Comparison of ENCODE assay signal across 14 mouse cellular contexts in the genomic region with DNA sequence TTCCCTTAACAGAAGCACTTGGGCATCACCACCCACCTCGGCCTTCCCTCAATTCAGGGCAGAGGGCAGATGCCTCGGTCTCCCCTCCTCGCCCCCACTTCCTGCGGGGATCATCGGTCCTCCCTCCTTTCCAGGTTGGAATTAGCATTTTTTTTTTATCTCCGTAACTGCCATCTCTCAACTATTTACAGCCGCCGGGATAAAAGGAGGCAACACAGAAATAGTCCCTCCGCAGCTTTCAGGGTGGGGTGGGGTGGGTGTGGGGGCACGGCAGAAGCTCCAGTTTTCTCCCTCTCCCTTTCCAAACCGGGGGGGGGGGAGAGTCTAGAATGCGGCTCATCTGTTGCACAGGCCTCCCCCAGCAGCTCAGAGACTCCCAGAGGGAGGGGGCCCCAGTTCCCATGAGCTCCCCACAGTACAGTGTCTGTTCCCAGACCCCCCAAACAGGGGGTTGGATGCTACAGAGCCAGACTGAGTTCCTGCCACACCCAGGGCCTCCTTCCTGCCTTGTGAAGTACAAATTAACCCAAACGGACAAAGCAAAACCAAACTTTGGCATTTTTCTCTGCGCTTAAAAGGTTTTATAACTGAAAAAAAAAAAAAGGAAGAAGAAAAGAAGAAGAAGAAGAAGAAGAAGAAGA. TPM values are rescaled to one million over a fixed set of nuclear protein-coding genes. Genes with fewer than 3 reads are reported as not detected.
A peak's percentile ranks its signal among the peaks of the same experiment; 100 is the strongest.
DNase-seq lines count a peak whose midpoint lies in the region; ATAC-seq and TF ChIP-seq lines count a peak whose summit lies in the region.
"Had no signal": no experiment of that assay in that cellular context is flagged by ENCODE, and none has a peak within 500 bp of the region (broad histone marks: within the 10 kb centered on the region; RNA-seq: fewer than 3 reads in every experiment).

No protein-coding gene starts in this region.

- H3K27me3 ChIP-seq in heart, embryonic 12.5 days (replicated peaks), result no peaks in the 10 kb centered on the region
- H3K27me3 ChIP-seq in intestine, postnatal 0 days (replicated peaks; ENCODE audit: control insufficient read depth, insufficient read depth, low read length), result no peaks in the 10 kb centered on the region
- H3K27me3 ChIP-seq in small intestine, adult 2 months (ENCODE audit: control insufficient read depth, insufficient read depth, low read length), result peaks cover 7% of the 10 kb centered on the region
- H3K27me3 ChIP-seq: embryonic facial prominence, embryonic 12.5 days; limb, embryonic 15.5 days had no signal

- H3K36me3 ChIP-seq in heart, embryonic 12.5 days, result 0 out of 2 replicates have a peak, but pooled peaks cover 3% of the 10 kb centered on the region
- H3K36me3 ChIP-seq in intestine, postnatal 0 days (ENCODE audit: control insufficient read depth, insufficient read depth), result no peaks in the 10 kb centered on the region; the same call in 1 of the 2 replicates
- no peaks in the 10 kb centered on the region for H3K36me3 ChIP-seq in small intestine, adult 2 months (ENCODE audit: control insufficient read depth, insufficient read depth, low read length)
- H3K36me3 ChIP-seq: embryonic facial prominence, embryonic 12.5 days; limb, embryonic 15.5 days; midbrain, embryonic 12.5 days had no signal

- intact Hi-C loops in heart, postnatal 36 days (cut with DNase I), result no loop called here

- 63% methylated on average over 14 of the region's 14 CpGs for WGBS in heart, embryonic 12.5 days
- 62% methylated on average over 14 of the region's 14 CpGs for WGBS in lung, adult 2 months
- 64% methylated on average over 13 of the region's 14 CpGs for WGBS in intestine, postnatal 0 days
- WGBS in small intestine, adult 2 months, result 54% methylated on average over 14 of the region's 14 CpGs

- DNase-seq in heart, postnatal 36 days, result no peak
- DNase-seq in lung, postnatal 36 days, result peak; percentile 35
- DNase-seq in lung, adult 2 months, result no peak
- no peak for DNase-seq in MN1 (ENCODE audit: low spot score)
- DNase-seq: adrenal gland, postnatal 14 days; kidney, postnatal 10 days; thymus, postnatal 4 days had no signal

- peak overlapping the region; percentile 30; the same call in 1 of the 2 replicates for H3K4me2 ChIP-seq in heart, embryonic 12.5 days
- H3K4me2 ChIP-seq in intestine, postnatal 0 days (replicated peaks; ENCODE audit: low read depth), result 0 out of 2 replicates have a peak overlapping the region, but pooled peaks have one; percentile 17
- H3K4me2 ChIP-seq: embryonic facial prominence, embryonic 12.5 days; limb, embryonic 15.5 days; midbrain, embryonic 12.5 days had no signal

- no peak for TF ChIP-seq CTCF in lung, adult 2 months (IDR thresholded peaks at IDR 0.05; ENCODE audit: insufficient read depth, low read length)
- no peak for TF ChIP-seq CTCF in intestine, postnatal 0 days (IDR thresholded peaks at IDR 0.05; ENCODE audit: low read depth)
- no peak for TF ChIP-seq CTCF in small intestine, adult 2 months (IDR thresholded peaks at IDR 0.05; ENCODE audit: extremely low read depth, insufficient read length, insufficient replicate concordance, low read depth, low read length)

- H3K4me1 ChIP-seq in heart, embryonic 12.5 days (replicated peaks), result peaks cover 22% of the 10 kb centered on the region
- peaks cover 10% of the 10 kb centered on the region for H3K4me1 ChIP-seq in lung, adult 2 months (ENCODE audit: control insufficient read depth, insufficient read depth, low read length)
- no peaks in the 10 kb centered on the region for H3K4me1 ChIP-seq in intestine, postnatal 0 days (replicated peaks; ENCODE audit: control insufficient read depth, insufficient read depth, low read length)
- H3K4me1 ChIP-seq in small intestine, adult 2 months (ENCODE audit: control insufficient read depth, insufficient read depth, insufficient read length, low read length), result peaks cover 10% of the 10 kb centered on the region

- no peak overlapping the region for H3K27ac ChIP-seq in heart, embryonic 12.5 days (ENCODE audit: poor library complexity, severe bottlenecking)
- H3K27ac ChIP-seq in intestine, postnatal 0 days (ENCODE audit: low read depth, low read length), result no peak overlapping the region
- no peak overlapping the region for H3K27ac ChIP-seq in small intestine, adult 2 months (ENCODE audit: insufficient read depth, low read depth, low read length)
- H3K27ac ChIP-seq: embryonic facial prominence, embryonic 12.5 days; forebrain, embryonic 10.5 days; limb, embryonic 15.5 days; midbrain, embryonic 12.5 days had no signal

- ATAC-seq in heart, embryonic 12.5 days (ENCODE audit: insufficient number of reproducible peaks, low FRiP score), result no peak
- ATAC-seq in intestine, postnatal 0 days, result no peak

- no peak overlapping the region for H3K4me3 ChIP-seq in heart, embryonic 12.5 days
- no peak overlapping the region for H3K4me3 ChIP-seq in lung, adult 2 months (replicated peaks; ENCODE audit: extremely low read depth, low read depth, low read length)
- no peak overlapping the region for H3K4me3 ChIP-seq in intestine, postnatal 0 days (ENCODE audit: low read depth, low read length)
- H3K4me3 ChIP-seq in small intestine, adult 2 months (ENCODE audit: low read depth, low read length), result peak overlapping the region; percentile 46
- H3K4me3 ChIP-seq: embryonic facial prominence, embryonic 12.5 days; forebrain, embryonic 10.5 days; limb, embryonic 15.5 days; midbrain, embryonic 12.5 days had no signal

- TF ChIP-seq POLR2A in lung, adult 2 months (IDR thresholded peaks at IDR 0.05; ENCODE audit: borderline replicate concordance, extremely low read depth, low read depth, low read length), result no peak
- TF ChIP-seq POLR2A in small intestine, adult 2 months (IDR thresholded peaks at IDR 0.05; ENCODE audit: low read depth, low read length), result no peak

- no peak overlapping the region for H3K9ac ChIP-seq in heart, embryonic 12.5 days
- H3K9ac ChIP-seq in intestine, postnatal 0 days (ENCODE audit: low read depth, low read length), result no peak overlapping the region
- H3K9ac ChIP-seq: embryonic facial prominence, embryonic 12.5 days; limb, embryonic 15.5 days; midbrain, embryonic 12.5 days had no signal

- H3K9me3 ChIP-seq in heart, embryonic 12.5 days (replicated peaks), result no peaks in the 10 kb centered on the region
- no peaks in the 10 kb centered on the region for H3K9me3 ChIP-seq in intestine, postnatal 0 days (ENCODE audit: control insufficient read depth)
- H3K9me3 ChIP-seq: embryonic facial prominence, embryonic 12.5 days; limb, embryonic 15.5 days; midbrain, embryonic 12.5 days had no signal

RNA-seq across cellular contexts. Expression of gene Camkk2, which starts 3.4 kb away (rescaled TPM):
- 18.4 and 19.4 TPM in 2 replicates for polyA plus RNA-seq in heart, embryonic 12.5 days (2016; fragmentation: Nextera tagmentation; extraction: Ambion mirVana)
- 10 to 100 TPM in 1 of 2 experiments, 1 to 10 TPM in 1; 9.2 to 11.2 TPM for total RNA-seq in heart, postnatal 36 days (2021)
- polyA plus RNA-seq in lung, adult 2 months (2012; rRNA removed), result 33.3 and 35.6 TPM in 2 replicates
- polyA plus RNA-seq in intestine, postnatal 0 days (2015; fragmentation: Nextera tagmentation; extraction: Ambion mirVana), result 11.0 and 13.4 TPM in 2 replicates
- 6.8 and 6.9 TPM in 2 replicates for polyA plus RNA-seq in small intestine, adult 2 months (2012; rRNA removed)

RNA-seq across cellular contexts. Expression of gene Anapc5, which starts 45.4 kb away (rescaled TPM):
- polyA plus RNA-seq in heart, embryonic 12.5 days (2016; fragmentation: Nextera tagmentation; extraction: Ambion mirVana), result 342 and 343 TPM in 2 replicates
- total RNA-seq in heart, postnatal 36 days (2021), result 100 to 1,000 TPM; 163 to 171 TPM
- 207 and 274 TPM in 2 replicates for polyA plus RNA-seq in lung, adult 2 months (2012; rRNA removed)
- 134 and 145 TPM in 2 replicates for polyA plus RNA-seq in intestine, postnatal 0 days (2015; fragmentation: Nextera tagmentation; extraction: Ambion mirVana)
- 54.8 and 94.7 TPM in 2 replicates for polyA plus RNA-seq in small intestine, adult 2 months (2012; rRNA removed)
